Mouse (Mus musculus) granulocyte monocyte progenitor cell, adult 5-6 weeks (primary cell): Measurements from ENCODE around the gene Odf3. TPM values are rescaled to one million over a fixed set of nuclear protein-coding genes. Genes with fewer than 3 reads are reported as not detected.

Experiments
- ATAC-seq: replicated peaks from 2 replicates; pipeline ENCODE4 v1.8.0; 2016; ENCODE audit warnings: mild to moderate bottlenecking, moderate TSS enrichment, inconsistent platforms; ENCODE audit not compliant: poor library complexity, severe bottlenecking
- total RNA-seq, 2 experiments: library from RNA; stranded (forward) in 1 of 2; stranded (reverse) in 1 of 2; fragments of 200-712, 200-1000 nt in 1 of 2; fragments of >200 nt in 1 of 2; fragmentation: Nextera tagmentation in 1 of 2; gene quantifications; 2 replicates each; pipeline ENCODE4 v1.2.3; 2014 to 2017

Gene Odf3
- total RNA-seq, 2 experiments from 2014 or later = not detected

- peak; percentile 44 for ATAC-seq
Measured at GRCm38 (mm10) chr7:140877364-140877763, 29.8 kb downstream of the Odf3 start.

- ATAC-seq = peak; percentile 43
Measured at GRCm38 (mm10) chr7:140879355-140879754, 31.8 kb downstream of the Odf3 start.

- ATAC-seq = no peak
Measured at GRCm38 (mm10) chr7:140880419-140880818, 32.8 kb downstream of the Odf3 start.

- ATAC-seq = no peak
Measured at GRCm38 (mm10) chr7:140880865-140881515, 33.4 kb downstream of the Odf3 start.

- ATAC-seq = peak; percentile 75
Measured at GRCm38 (mm10) chr7:140881696-140882468, 34.3 kb downstream of the Odf3 start, which contains the start of the genes Psmd13 and Sirt3. Psmd13 (plus strand) TSS chr7:140881968. Sirt3 (minus strand) TSS chr7:140882309.

GRCm38 (mm10) chr7:140882469-140882803 lies 34.8 kb downstream of the Odf3 start:
- no peak for ATAC-seq

GRCm38 (mm10) chr7:140890636-140891035 lies 43.0 kb downstream of the Odf3 start:
- peak; percentile 56; the same call in 1 of the 2 replicates for ATAC-seq

GRCm38 (mm10) chr7:140894031-140894430 lies 46.4 kb downstream of the Odf3 start:
- ATAC-seq = no peak

GRCm38 (mm10) chr7:140894611-140895010 lies 47.0 kb downstream of the Odf3 start:
- ATAC-seq = no peak

GRCm38 (mm10) chr7:140897863-140898262 lies 50.3 kb downstream of the Odf3 start:
- no peak for ATAC-seq

GRCm38 (mm10) chr7:140899121-140899520 lies 51.5 kb downstream of the Odf3 start:
- ATAC-seq = no peak

GRCm38 (mm10) chr7:140900220-140900619 lies 52.6 kb downstream of the Odf3 start, which contains the start of gene Cox8b:
Cox8b (minus strand) TSS chr7:140900446.
- no peak for ATAC-seq

Other genes with a start within 250 kb of the Odf3 start
- 0.15 TPM in 1 of 2 replicates, not detected in the other for gene Olfr46, start 246.5 kb upstream of the Odf3 start, total RNA-seq (2014; fragmentation: Nextera tagmentation)
- under 0.01 TPM in 2 replicates for gene Olfr46, start 246.5 kb upstream of the Odf3 start, total RNA-seq (2017)
- gene Olfr61, start 218.8 kb upstream of the Odf3 start, total RNA-seq (2014; fragmentation: Nextera tagmentation) = not detected in 2 replicates
- not detected in 2 replicates for gene Olfr61, start 218.8 kb upstream of the Odf3 start, total RNA-seq (2017)
- not detected in 2 replicates for gene Olfr53, start 201.4 kb upstream of the Odf3 start, total RNA-seq (2014; fragmentation: Nextera tagmentation)
- gene Olfr53, start 201.4 kb upstream of the Odf3 start, total RNA-seq (2017) = not detected in 2 replicates
- gene Olfr539, start 187.9 kb upstream of the Odf3 start, total RNA-seq (2014; fragmentation: Nextera tagmentation) = not detected in 2 replicates
- not detected in 2 replicates for gene Olfr539, start 187.9 kb upstream of the Odf3 start, total RNA-seq (2017)
- not detected in 2 replicates for gene Olfr45, start 165.9 kb upstream of the Odf3 start, total RNA-seq (2014; fragmentation: Nextera tagmentation)
- not detected in 2 replicates for gene Olfr45, start 165.9 kb upstream of the Odf3 start, total RNA-seq (2017)
- not detected in 2 replicates for gene Olfr541, start 150.5 kb upstream of the Odf3 start, total RNA-seq (2014; fragmentation: Nextera tagmentation)
- not detected in 2 replicates for gene Olfr541, start 150.5 kb upstream of the Odf3 start, total RNA-seq (2017)
- gene Cyp2e1, start 84.1 kb upstream of the Odf3 start, total RNA-seq (2014; fragmentation: Nextera tagmentation) = not detected in 2 replicates
- not detected in 2 replicates for gene Cyp2e1, start 84.1 kb upstream of the Odf3 start, total RNA-seq (2017)
- gene Syce1, start 60.0 kb upstream of the Odf3 start, total RNA-seq (2014; fragmentation: Nextera tagmentation) = 0.56 and 3.1 TPM in 2 replicates
- not detected in 2 replicates for gene Syce1, start 60.0 kb upstream of the Odf3 start, total RNA-seq (2017)
- gene Zfp941, start 25.6 kb upstream of the Odf3 start, total RNA-seq (2014; fragmentation: Nextera tagmentation) = 0.58 and 1.4 TPM in 2 replicates
- gene Zfp941, start 25.6 kb upstream of the Odf3 start, total RNA-seq (2017) = 1.1 and 1.7 TPM in 2 replicates
- gene Urah, start 12.8 kb upstream of the Odf3 start, total RNA-seq (2014; fragmentation: Nextera tagmentation) = not detected in 2 replicates
- not detected in 2 replicates for gene Urah, start 12.8 kb upstream of the Odf3 start, total RNA-seq (2017)
- not detected in 2 replicates for gene Scgb1c1, start 2.3 kb upstream of the Odf3 start, total RNA-seq (2014; fragmentation: Nextera tagmentation)
- not detected in 2 replicates for gene Scgb1c1, start 2.3 kb upstream of the Odf3 start, total RNA-seq (2017)
- gene Gm45785, start 8.5 kb downstream of the Odf3 start, total RNA-seq (2014; fragmentation: Nextera tagmentation) = not detected in 2 replicates
- gene Gm45785, start 8.5 kb downstream of the Odf3 start, total RNA-seq (2017) = not detected in 2 replicates
- 45.0 and 45.9 TPM in 2 replicates for gene Ric8a, start 9.2 kb downstream of the Odf3 start, total RNA-seq (2014; fragmentation: Nextera tagmentation)
- gene Ric8a, start 9.2 kb downstream of the Odf3 start, total RNA-seq (2017) = 32.6 and 36.2 TPM in 2 replicates
- gene Bet1l, start 9.8 kb downstream of the Odf3 start, total RNA-seq (2014; fragmentation: Nextera tagmentation) = 15.2 and 21.9 TPM in 2 replicates
- 20.9 and 21.9 TPM in 2 replicates for gene Bet1l, start 9.8 kb downstream of the Odf3 start, total RNA-seq (2017)
- 111 and 117 TPM in 2 replicates for gene Psmd13, start 34.2 kb downstream of the Odf3 start, total RNA-seq (2014; fragmentation: Nextera tagmentation)
- 229 and 237 TPM in 2 replicates for gene Psmd13, start 34.2 kb downstream of the Odf3 start, total RNA-seq (2017)
- 66.7 and 71.3 TPM in 2 replicates for gene Sirt3, start 34.5 kb downstream of the Odf3 start, total RNA-seq (2014; fragmentation: Nextera tagmentation)
- gene Sirt3, start 34.5 kb downstream of the Odf3 start, total RNA-seq (2017) = 28.7 and 32.7 TPM in 2 replicates
- gene Cox8b, start 52.6 kb downstream of the Odf3 start, total RNA-seq (2014; fragmentation: Nextera tagmentation) = not detected in 2 replicates
- not detected in 2 replicates for gene Cox8b, start 52.6 kb downstream of the Odf3 start, total RNA-seq (2017)
- gene Nlrp6, start 73.1 kb downstream of the Odf3 start, total RNA-seq (2014; fragmentation: Nextera tagmentation) = not detected in 2 replicates
- gene Nlrp6, start 73.1 kb downstream of the Odf3 start, total RNA-seq (2017) = not detected in 2 replicates
- gene Pgghg, start 93.6 kb downstream of the Odf3 start, total RNA-seq (2014; fragmentation: Nextera tagmentation) = 6.6 and 11.5 TPM in 2 replicates
- 6.9 and 7.8 TPM in 2 replicates for gene Pgghg, start 93.6 kb downstream of the Odf3 start, total RNA-seq (2017)
- 1.7 TPM in 1 of 2 replicates, not detected in the other for gene Ifitm5, start 102.5 kb downstream of the Odf3 start, total RNA-seq (2014; fragmentation: Nextera tagmentation)
- gene Ifitm5, start 102.5 kb downstream of the Odf3 start, total RNA-seq (2017) = not detected in 2 replicates
- gene Gm45717, start 108.1 kb downstream of the Odf3 start, total RNA-seq (2014; fragmentation: Nextera tagmentation) = not detected in 2 replicates
- not detected in 2 replicates for gene Gm45717, start 108.1 kb downstream of the Odf3 start, total RNA-seq (2017)
- 555 and 581 TPM in 2 replicates for gene Ifitm2, start 108.2 kb downstream of the Odf3 start, total RNA-seq (2014; fragmentation: Nextera tagmentation)
- 354 and 388 TPM in 2 replicates for gene Ifitm2, start 108.2 kb downstream of the Odf3 start, total RNA-seq (2017)
- gene Ifitm1, start 119.4 kb downstream of the Odf3 start, total RNA-seq (2014; fragmentation: Nextera tagmentation) = 79.9 and 149 TPM in 2 replicates
- 18.5 and 25.3 TPM in 2 replicates for gene Ifitm1, start 119.4 kb downstream of the Odf3 start, total RNA-seq (2017)
- 146 and 224 TPM in 2 replicates for gene Ifitm3, start 163.0 kb downstream of the Odf3 start, total RNA-seq (2014; fragmentation: Nextera tagmentation)
- gene Ifitm3, start 163.0 kb downstream of the Odf3 start, total RNA-seq (2017) = 55.6 and 69.2 TPM in 2 replicates
- gene Ifitm6, start 170.1 kb downstream of the Odf3 start, total RNA-seq (2014; fragmentation: Nextera tagmentation) = 17.9 and 48.1 TPM in 2 replicates
- 22.5 and 42.5 TPM in 2 replicates for gene Ifitm6, start 170.1 kb downstream of the Odf3 start, total RNA-seq (2017)
- gene Gm17387, start 181.3 kb downstream of the Odf3 start, total RNA-seq (2014; fragmentation: Nextera tagmentation) = not detected in 2 replicates
- not detected in 2 replicates for gene Gm17387, start 181.3 kb downstream of the Odf3 start, total RNA-seq (2017)
- gene B4galnt4, start 213.3 kb downstream of the Odf3 start, total RNA-seq (2014; fragmentation: Nextera tagmentation) = 0.60 and 3.6 TPM in 2 replicates
- gene B4galnt4, start 213.3 kb downstream of the Odf3 start, total RNA-seq (2017) = 0.26 TPM in 1 of 2 replicates, not detected in the other
- gene Pkp3, start 230.4 kb downstream of the Odf3 start, total RNA-seq (2014; fragmentation: Nextera tagmentation) = 1.4 and 2.2 TPM in 2 replicates
- gene Pkp3, start 230.4 kb downstream of the Odf3 start, total RNA-seq (2017) = 0.52 and 2.7 TPM in 2 replicates